Mouse (Mus musculus): ENCODE measurements around the gene Selenon. TPM values are rescaled to one million over a fixed set of nuclear protein-coding genes. Genes with fewer than 3 reads are reported as not detected.
A peak's percentile ranks its signal among the peaks of the same experiment; 100 is the strongest.

Selenon gene
- total and polyA plus RNA-seq, 2 experiments from 2014 or later, result 10.0 to 32.7 TPM

DNA sequence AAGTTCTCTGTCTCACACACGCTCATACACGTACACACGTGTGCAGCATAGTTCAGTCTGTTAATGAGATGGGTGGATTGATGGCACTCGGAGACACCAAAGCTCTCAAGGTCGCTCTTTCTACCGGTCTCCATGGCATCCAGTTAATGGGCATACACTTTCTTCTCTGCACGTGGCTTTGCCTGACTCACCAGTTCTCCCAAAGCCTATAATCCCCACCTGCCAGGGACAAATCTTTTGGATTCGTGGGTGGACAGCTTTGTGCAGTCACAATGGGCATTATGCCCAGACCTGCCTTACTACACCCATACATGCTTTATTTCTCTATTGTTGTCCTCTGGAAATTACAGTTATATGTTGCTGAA, 16.2 kb downstream of the Selenon start:
- Histone ChIP-seq H3K4me1 (ENCODE audit: insufficient read depth, low read length) (peaks cover 19% of the 10 kb centered on the region), H3K4me2 (ENCODE audit: low read depth, low read length) (peak overlapping the region; percentile 96), H3K36me3 (ENCODE audit: insufficient read depth, low read length) (peaks cover 1% of the 10 kb centered on the region; the same call in 1 of the 2 replicates), H3K9me3 (ENCODE audit: low read length) (no peaks in the 10 kb centered on the region), H3K27me3 (ENCODE audit: insufficient read depth, low read length) (no peaks in the 10 kb centered on the region), H3K9ac (replicated peaks; ENCODE audit: low read length) (peak overlapping the region; percentile 89), H3K4me3 (ENCODE audit: low read length) (peak overlapping the region; percentile 96), H3K27ac (peak overlapping the region; percentile 92; the same call in 1 of the 2 replicates)
- WGBS, result 2% methylated on average over 8 of the region's 8 CpGs
- ATAC-seq (peak; percentile 8; the same call in 1 of the 2 replicates), DNase-seq (ENCODE audit: low spot score) (no peak)
- TF ChIP-seq CTCF (IDR thresholded peaks at IDR 0.05; ENCODE audit: low read depth), result no peak

DNA sequence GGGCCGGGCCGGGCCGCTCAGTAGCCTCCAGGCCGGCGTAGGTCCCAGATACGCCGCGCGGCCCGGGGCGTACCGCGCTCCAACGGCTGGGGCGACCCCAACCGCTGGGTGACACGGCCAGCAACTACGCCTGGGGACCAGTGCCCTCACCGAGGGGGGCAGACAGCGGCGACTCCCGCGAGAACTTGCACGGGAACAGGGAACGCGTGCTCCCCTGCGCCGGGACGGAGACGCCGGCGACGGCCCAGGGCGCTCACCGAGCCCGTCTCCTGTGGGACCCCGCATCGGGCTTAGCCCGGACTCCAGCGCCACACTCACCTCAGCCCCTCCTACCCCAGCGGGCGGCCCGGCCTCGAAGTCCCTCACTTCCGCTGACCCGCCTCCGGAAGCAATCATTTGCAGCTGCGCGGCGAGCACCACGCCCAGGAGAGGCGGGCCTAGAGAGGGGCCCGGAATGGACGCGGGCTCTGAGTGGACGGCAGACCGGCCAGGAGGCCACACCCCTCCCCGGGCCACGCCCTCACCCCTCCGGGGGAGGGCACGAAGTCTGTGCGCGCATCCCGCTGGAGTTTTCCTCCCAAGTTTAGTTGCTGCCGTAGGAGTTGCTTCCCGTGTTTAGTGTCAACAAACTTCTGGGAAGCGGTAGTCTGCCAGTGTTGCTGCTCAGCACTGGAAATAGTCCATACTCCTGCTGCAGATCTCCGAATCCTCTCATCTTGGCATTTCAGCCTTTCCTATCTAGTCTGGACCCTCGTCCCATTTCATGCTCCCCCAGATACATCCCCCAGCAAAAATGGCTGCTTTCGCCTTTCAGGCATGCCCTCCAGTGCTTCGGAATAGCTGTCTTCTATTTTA, 16.8 kb downstream of the Selenon start, which contains the start of gene Mtfr1l:
TSS of gene Mtfr1l (minus strand) at position 456 of the 855 bp plus-strand sequence.
- Histone ChIP-seq H3K9me3 (ENCODE audit: low read length) (no peaks in the 10 kb centered on the region), H3K9ac (replicated peaks; ENCODE audit: low read length) (peak within 1 kb of the TSS; percentile 89), H3K4me2 (ENCODE audit: low read depth, low read length) (peak within 1 kb of the TSS; percentile 96), H3K27me3 (ENCODE audit: insufficient read depth, low read length) (no peaks in the 10 kb centered on the region), H3K27ac (peak within 1 kb of the TSS; percentile 92), H3K36me3 (ENCODE audit: insufficient read depth, low read length) (peaks cover 7% of the 10 kb centered on the region; the same call in 1 of the 2 replicates), H3K4me3 (ENCODE audit: low read length) (peak within 1 kb of the TSS; percentile 96), H3K4me1 (ENCODE audit: insufficient read depth, low read length) (peaks cover 19% of the 10 kb centered on the region)
- DNase-seq (ENCODE audit: low spot score) (peak; percentile 98), ATAC-seq (peak; percentile 97)
- WGBS, result under 1% methylated on average over 68 of the region's 71 CpGs
- no peak for TF ChIP-seq CTCF (IDR thresholded peaks at IDR 0.05; ENCODE audit: low read depth)

DNA sequence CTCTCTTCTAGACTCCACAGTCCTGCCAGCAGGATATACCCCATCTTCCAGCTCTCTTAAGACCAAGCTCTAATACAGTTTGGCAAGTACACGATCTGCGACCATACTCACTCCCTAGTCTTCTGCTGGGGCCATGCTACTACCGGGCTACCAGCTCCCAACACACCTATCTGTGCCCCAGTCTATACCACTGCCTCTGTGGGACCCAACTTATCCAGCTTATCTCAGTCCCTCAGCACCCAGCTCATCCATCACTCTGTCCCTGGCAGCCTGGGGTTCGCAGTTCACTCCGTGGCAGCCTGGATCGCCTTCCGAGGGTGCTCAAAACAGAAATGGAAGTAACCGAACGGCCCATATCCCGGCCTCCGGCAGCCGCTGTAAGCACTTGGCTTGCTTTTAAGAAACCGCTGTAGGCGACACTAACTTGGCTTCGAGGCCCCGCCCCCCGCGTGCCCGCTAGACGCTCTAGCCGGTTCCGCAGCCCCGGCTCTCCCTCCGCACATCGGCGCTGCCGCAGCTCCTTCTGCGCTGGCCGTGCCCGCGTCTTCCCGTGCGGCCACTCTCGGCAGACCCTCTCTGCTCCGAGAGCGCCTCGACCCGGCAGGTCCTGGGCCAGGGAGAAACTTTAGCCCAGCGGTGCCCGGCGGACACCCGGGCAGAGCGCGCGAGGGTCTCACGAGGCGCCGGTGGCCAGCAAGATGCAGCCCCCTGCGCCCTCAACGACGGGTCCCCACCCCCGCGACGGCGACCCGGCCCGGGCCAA, 17.7 kb downstream of the Selenon start:
- peak; percentile 72 for DNase-seq (ENCODE audit: low spot score)
- no peak for TF ChIP-seq CTCF (IDR thresholded peaks at IDR 0.05; ENCODE audit: low read depth)
- Histone ChIP-seq H3K36me3 (ENCODE audit: insufficient read depth, low read length) (peaks cover 16% of the 10 kb centered on the region), H3K27me3 (ENCODE audit: insufficient read depth, low read length) (no peaks in the 10 kb centered on the region), H3K4me2 (ENCODE audit: low read depth, low read length) (peak overlapping the region; percentile 96), H3K4me3 (ENCODE audit: low read length) (peak overlapping the region; percentile 96), H3K9me3 (ENCODE audit: low read length) (no peaks in the 10 kb centered on the region), H3K4me1 (ENCODE audit: insufficient read depth, low read length) (peaks cover 19% of the 10 kb centered on the region), H3K9ac (replicated peaks; ENCODE audit: low read length) (peak overlapping the region; percentile 89), H3K27ac (peak overlapping the region; percentile 92)
- WGBS, result 2% methylated on average over 57 of the region's 57 CpGs
- ATAC-seq, result no peak; the same call in 1 of the 2 replicates

DNA sequence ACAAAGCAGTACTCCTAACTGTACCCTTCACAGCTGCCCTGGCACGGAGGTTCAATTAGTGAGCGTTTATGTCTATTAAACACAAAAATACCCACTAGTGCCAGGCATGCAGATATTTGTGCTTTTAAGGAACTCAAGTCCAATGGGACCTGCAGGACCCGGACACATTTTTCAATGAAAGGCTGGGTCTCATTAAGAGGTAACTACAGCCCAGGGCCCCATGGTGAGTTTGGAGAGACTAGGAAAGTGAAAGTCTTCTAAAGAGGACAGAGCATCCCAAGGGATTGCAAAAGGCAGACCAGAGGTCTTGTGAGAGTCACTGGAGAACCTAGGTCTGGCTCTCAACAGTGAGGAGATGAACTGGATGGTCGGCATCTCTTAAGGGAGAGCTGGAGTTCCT, 18.5 kb downstream of the Selenon start:
- peaks cover 25% of the 10 kb centered on the region for H3K36me3 ChIP-seq (ENCODE audit: insufficient read depth, low read length)
- H3K9ac ChIP-seq (replicated peaks; ENCODE audit: low read length), result peak overlapping the region; percentile 89; the same call in 1 of the 2 replicates
- ATAC-seq (no peak), DNase-seq (ENCODE audit: low spot score) (no peak)
- H3K4me2 ChIP-seq (ENCODE audit: low read depth, low read length), result peak overlapping the region; percentile 96
- H3K27me3 ChIP-seq (ENCODE audit: insufficient read depth, low read length), result no peaks in the 10 kb centered on the region
- H3K4me3 ChIP-seq (ENCODE audit: low read length), result no peak overlapping the region
- WGBS, result 78% methylated on average over 4 of the region's 4 CpGs
- 0 out of 2 replicates have a peak overlapping the region, but pooled peaks have one; percentile 92 for H3K27ac ChIP-seq
- no peak for TF ChIP-seq CTCF (IDR thresholded peaks at IDR 0.05; ENCODE audit: low read depth)
- H3K4me1 ChIP-seq (ENCODE audit: insufficient read depth, low read length), result peaks cover 14% of the 10 kb centered on the region
- no peaks in the 10 kb centered on the region for H3K9me3 ChIP-seq (ENCODE audit: low read length)

DNA sequence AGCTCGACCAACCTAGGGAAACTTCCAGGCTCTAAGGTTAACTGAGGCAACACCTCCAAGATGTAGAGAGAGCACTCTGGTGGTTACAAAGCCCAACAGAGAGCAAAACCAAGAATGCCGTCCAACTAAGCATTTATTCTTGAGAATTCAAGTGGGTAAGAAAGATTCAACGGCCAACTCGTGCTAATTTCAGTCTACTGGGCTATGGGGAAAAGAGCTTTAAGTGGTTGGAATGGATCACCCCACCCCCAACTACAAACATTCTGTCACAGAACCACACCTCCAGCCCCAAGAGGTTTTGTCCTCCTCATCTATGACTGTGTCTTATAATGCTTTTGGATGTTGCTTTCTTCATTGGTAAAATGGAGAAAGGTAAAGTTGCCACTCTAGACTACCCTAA, 19.0 kb downstream of the Selenon start:
- no peak for ATAC-seq
- Histone ChIP-seq H3K9ac (replicated peaks; ENCODE audit: low read length) (no peak overlapping the region), H3K4me3 (ENCODE audit: low read length) (no peak overlapping the region), H3K36me3 (ENCODE audit: insufficient read depth, low read length) (peaks cover 29% of the 10 kb centered on the region), H3K4me1 (ENCODE audit: insufficient read depth, low read length) (peaks cover 14% of the 10 kb centered on the region), H3K4me2 (ENCODE audit: low read depth, low read length) (no peak overlapping the region), H3K27me3 (ENCODE audit: insufficient read depth, low read length) (no peaks in the 10 kb centered on the region), H3K27ac (no peak overlapping the region), H3K9me3 (ENCODE audit: low read length) (no peaks in the 10 kb centered on the region)
- 87% methylated on average over 4 of the region's 4 CpGs for WGBS
- TF ChIP-seq CTCF (IDR thresholded peaks at IDR 0.05; ENCODE audit: low read depth), result no peak
- DNase-seq (ENCODE audit: low spot score), result no peak

DNA sequence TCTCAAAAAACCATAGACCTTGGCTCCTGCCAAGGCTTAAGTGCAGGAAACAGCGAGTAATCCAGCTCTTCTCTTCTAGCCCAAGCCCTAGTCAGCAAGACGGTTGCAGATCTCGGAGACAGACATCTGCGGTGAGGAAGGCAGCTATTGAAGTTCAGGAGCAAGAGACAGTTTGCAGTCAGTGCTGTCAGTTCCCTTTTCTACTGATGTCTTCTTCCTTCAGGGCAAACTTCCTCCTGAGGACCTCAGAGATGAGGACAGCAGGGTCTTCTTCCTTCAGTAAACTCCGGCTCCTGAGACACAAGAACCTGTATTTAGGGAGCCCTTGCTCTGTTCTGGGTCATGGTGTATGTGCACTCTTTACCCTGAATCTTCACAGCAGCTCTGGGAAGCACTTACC, 25.7 kb downstream of the Selenon start:
- no peak overlapping the region for H3K4me3 ChIP-seq (ENCODE audit: low read length)
- H3K9me3 ChIP-seq (ENCODE audit: low read length), result no peaks in the 10 kb centered on the region
- ATAC-seq, result no peak
- no peak overlapping the region for H3K27ac ChIP-seq
- DNase-seq (ENCODE audit: low spot score), result no peak
- 78% methylated on average over 5 of the region's 5 CpGs for WGBS
- no peaks in the 10 kb centered on the region for H3K27me3 ChIP-seq (ENCODE audit: insufficient read depth, low read length)
- H3K9ac ChIP-seq (replicated peaks; ENCODE audit: low read length), result no peak overlapping the region
- no peak for TF ChIP-seq CTCF (IDR thresholded peaks at IDR 0.05; ENCODE audit: low read depth)
- no peaks in the 10 kb centered on the region for H3K4me1 ChIP-seq (ENCODE audit: insufficient read depth, low read length)
- no peak overlapping the region for H3K4me2 ChIP-seq (ENCODE audit: low read depth, low read length)
- H3K36me3 ChIP-seq (ENCODE audit: insufficient read depth, low read length), result peaks cover 55% of the 10 kb centered on the region
